Mouse (Mus musculus) frontal cortex, postnatal 14 days (tissue): ENCODE measurements at regions not wholly inside any gene's neighbourhood (a gene's known extent, or its start where the extent isn't known, plus 50 kb on each side); places are given as distances from the start of the nearest gene placed in this dataset.
"Not testable (repeated sequence)": the region's sequence is repeated elsewhere in the genome, so short reads cannot be mapped to it uniquely, and the experiment has no call there.

ENCODE experiments used
- DNase-seq, 2 experiments: peaks; one replicate each; pipeline ENCODE4 v3.0.0; 2022; ENCODE audit warnings: low spot score in 2 of 2

GRCm38 (mm10) chr3:117116210-117116609 lies 147.4 kb upstream of the Palmd start:
- no peak for DNase-seq

DNA sequence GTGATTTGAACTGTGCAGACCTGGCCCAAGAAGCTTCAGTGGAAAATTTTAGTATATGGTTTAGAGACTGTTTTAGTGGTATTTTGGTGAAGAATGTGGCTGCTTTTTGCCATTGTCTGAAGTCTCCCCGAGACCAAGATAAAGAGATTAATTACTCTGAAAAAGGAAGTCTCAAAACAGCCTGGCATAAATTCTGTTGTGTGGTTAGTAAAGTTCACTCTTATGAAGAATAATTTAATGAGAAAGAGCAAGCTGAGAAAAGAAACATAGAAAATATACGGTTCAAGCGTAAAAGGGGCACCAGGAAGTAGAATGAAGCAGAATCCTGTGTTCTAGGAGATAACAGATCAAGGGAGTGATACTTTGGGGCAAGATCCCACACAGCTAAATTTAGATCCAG lies 144.0 kb upstream of the Palmd start:
- DNase-seq = no peak

DNA sequence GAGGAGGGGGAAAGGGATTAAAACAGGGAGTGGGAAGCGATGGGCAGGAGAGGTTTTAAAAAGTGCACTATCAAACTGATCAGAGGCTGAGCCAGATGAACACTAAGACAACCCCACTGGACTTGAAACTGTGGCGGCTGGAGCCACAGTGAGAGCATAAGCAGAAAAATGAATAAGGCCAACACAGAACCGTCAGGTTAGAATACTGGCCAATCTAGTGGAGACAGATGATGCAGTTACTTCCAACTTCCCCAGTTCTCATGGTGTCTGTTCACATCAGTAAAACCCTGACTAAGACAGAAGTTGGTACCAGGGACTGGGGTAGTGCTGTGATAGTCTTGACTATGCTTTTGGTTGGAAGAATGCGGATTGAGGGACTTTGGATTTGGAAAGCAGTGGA lies 143.5 kb upstream of the Palmd start:
- no peak for DNase-seq

DNA sequence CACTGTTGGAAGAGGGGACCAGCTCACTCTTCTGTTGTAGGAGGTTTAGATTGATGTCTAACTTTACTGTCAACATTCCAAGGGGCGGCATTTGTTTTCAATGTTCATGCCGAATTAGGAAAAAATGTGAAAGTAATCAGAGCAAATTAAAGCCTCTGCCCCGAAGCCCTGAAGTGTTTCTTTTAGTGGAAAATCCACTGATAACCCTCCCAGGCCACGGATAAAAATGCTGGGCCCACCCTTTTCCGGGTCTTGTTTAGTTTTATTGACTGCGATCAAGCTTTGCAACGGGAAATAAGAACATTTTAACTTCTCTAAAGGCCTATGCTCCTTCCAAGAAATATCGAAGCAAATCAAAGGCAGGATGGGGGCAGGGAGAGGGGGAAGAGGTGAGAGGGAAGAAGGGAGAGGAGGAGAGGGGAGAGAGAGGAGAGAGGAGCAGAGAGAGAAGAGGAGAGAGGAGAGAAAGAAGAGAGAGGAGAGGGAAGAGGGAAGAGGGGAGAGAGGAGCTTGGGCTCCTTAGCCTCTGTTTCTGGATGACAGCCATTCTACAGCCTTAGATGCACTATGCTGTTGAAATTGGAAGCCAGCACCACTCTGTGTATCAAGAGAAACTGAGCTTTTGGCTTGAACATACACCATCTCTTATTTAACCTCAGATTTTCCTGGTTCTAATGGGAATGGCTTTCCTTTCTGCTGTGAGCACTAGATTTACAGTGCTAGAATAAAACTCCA lies 140.3 kb upstream of the Palmd start:
- no peak for DNase-seq

DNA sequence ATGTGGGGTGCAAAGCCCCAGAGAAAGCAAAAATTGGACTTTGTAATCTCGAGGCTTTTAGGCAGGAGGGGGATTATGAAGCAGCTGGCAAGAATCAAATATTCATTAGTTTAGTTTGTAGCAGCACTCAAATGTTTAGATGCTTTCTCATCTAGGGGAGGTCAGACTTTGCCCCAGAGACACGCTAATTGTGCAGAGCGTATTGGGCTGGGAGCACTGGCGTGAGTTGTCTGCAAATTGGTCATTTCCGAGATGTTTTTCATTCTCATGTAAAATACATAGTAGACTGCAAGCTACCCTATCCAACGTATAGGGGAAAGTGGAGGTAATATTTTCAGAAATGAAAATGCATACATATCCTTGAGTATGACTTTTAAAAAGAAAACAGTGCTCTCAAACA lies 139.2 kb upstream of the Palmd start:
- DNase-seq = no peak

DNA sequence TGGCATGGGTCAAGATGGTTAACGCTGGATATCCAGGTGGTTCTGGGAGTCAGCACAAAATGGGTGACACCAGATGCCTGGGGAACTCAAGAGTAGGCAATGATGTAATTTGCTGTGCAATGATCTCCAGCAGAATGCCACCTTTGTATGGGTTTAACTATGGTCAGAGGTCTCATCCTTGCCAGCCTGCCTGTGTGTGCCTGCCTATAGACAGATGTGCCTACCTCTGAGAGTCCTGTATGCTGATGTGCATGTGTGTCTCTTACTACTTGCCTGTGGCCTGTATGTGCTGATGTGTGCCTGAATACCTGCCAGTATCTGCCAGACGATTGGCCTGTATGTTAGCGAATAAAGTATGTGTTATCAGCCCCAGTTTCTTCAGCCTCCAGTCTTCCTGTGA lies 138.6 kb upstream of the Palmd start:
- no peak for DNase-seq

DNA sequence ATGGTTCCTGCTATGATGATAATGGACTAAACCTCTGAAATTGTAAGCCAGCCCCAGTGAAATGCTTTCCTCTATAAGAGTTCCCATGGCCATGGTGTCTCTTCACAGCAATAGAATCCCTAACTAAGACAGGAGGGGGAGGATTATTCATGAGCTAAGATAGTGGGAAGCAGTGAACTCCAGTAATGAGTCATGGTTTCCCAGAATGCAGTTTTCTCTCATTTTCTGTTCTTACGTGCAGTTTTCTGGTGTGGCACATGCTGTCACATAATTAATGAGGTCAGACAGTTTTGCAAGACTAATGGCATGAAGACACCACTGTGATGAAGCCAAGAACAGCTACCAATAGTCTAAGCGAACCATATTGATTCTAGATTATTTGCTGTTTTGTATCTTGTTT lies 118.9 kb upstream of the Palmd start:
- DNase-seq = no peak

- DNase-seq = no peak
Observed at GRCm38 (mm10) chr3:117076734-117077133, 107.9 kb upstream of the Palmd start.

DNA sequence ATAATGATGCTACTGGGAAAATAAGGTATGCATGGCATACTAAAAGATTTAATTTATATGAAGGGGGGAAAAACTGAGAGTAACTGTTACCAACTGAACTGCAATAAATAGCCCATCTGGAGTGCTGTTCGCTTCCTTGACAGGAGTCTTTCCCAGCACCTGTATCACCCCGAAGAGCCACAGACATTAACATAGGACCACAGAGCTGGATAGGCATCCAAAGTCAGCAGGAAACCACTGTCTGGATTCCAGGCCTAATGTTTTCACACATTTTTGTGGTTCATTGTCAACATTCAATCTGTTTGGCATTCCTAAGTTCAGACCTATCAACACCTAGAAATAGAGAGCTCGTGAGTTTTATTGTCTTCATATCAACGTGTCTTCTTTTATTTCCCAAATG lies 104.6 kb upstream of the Palmd start:
- DNase-seq = no peak

GRCm38 (mm10) chr3:117072998-117073397 lies 104.2 kb upstream of the Palmd start:
- no peak for DNase-seq

GRCm38 (mm10) chr3:117071851-117072250 lies 103.1 kb upstream of the Palmd start:
- no peak for DNase-seq

DNA sequence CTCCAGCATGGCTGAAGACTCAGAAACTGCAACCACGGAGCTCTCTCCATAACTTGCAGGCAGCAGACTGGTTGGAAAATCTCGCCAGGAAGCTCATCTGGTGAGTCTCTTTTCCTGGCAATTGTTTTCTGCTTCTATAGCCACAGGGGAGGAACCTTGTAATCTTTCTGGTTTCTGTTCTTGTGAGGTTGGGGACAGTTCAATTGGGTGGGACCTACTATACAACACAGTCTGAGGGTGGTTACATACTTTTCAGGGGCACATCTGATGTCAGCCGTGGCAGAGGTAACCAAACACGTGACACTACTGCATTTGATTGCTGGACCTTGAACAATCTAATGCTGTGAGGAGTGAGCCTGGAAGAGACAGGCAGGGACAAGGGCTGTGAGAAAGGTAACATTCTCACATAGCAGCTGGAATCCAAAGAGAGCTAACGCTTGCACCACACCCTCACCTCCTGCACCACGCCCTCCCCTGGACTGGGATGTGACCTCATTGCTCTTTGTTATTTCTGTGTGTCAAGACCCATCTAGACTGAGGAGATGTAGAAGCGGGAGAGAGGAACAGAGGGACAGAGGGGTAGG lies 98.8 kb upstream of the Palmd start:
- no peak for DNase-seq

DNA sequence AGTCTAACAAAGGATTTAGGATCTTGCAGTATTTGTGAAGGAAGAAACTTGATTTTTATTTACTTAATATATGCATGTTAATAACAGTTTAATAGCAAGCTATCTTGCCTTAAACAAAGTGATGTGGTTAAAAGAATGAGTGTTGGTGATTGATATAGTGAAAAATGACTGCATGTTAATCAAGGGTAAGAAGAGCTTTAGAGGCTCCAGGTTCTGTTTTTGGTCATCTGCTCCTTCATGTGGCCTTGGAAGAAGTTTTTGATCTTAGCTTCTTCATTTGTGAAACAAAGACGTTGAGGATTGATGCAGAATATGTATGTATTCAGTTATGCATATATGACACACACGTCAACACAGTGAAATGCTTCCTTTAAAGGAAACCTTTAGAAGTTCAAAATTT lies 97.1 kb upstream of the Palmd start:
- no peak for DNase-seq

- no peak for DNase-seq
Observed at GRCm38 (mm10) chr3:117061831-117062230, 93.0 kb upstream of the Palmd start.

- DNase-seq = no peak
Observed at GRCm38 (mm10) chr3:117061182-117061581, 92.4 kb upstream of the Palmd start.

- DNase-seq = not testable (repeated sequence)
Observed at GRCm38 (mm10) chr3:117054711-117055110, 85.9 kb upstream of the Palmd start.

DNA sequence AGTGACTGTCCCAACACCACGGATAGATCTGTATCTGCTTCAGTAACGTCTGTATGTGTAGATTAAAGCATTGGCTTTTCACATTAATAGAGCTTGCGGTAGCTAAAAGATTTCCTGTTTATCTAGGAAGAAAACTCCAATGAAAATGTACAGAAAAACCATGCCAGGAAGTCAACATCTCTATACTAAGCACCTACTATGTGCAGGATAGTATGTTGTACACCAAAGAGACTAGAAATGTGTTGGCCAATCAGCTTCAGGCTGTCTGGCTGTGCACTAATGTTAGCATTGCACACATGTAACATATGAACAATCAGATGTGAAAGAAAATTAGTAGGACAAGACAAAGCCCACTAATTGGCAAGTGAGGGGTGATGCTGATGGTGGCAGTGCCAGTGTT lies 82.6 kb upstream of the Palmd start:
- DNase-seq = no peak

GRCm38 (mm10) chr3:117050909-117051308 lies 82.1 kb upstream of the Palmd start:
- no peak for DNase-seq

DNA sequence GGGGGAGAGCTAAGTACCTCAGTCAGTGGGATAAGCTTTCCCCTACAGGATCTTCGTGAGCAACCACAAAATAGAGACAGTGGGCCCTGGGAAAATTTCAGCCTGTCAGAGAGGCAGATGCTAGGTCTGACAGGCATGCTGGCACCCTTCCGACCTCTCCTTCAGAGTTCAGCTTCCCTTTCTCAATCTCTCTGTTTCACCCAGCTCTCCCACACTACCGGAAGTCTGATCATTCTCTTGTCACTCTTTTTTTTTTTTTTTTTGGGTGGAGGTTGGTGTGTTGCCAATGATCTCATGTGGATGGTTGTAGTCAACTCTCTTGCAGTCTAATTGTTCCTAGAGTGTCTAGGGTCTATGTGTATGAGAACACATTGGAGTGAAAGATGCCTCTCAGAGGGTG lies 80.6 kb upstream of the Palmd start:
- no peak for DNase-seq

DNA sequence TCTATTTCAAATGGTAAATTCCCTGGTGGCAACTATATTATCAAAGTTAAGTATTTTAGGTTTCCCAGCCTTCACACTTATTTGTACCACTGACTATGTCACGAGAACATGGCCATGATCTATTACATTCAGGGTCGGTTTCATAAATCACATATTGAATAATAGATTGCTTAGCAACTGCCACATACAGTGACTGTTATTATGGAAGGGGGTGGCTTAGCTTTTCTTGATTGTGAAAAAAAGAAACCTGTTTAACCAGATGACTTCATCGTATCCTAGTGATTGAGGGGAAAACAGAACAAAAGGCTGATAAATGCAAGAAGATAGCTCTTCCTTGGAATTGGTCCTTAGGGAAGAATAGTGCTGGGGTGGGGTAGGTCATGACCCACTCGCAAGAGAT lies 76.0 kb upstream of the Palmd start:
- DNase-seq = no peak

DNA sequence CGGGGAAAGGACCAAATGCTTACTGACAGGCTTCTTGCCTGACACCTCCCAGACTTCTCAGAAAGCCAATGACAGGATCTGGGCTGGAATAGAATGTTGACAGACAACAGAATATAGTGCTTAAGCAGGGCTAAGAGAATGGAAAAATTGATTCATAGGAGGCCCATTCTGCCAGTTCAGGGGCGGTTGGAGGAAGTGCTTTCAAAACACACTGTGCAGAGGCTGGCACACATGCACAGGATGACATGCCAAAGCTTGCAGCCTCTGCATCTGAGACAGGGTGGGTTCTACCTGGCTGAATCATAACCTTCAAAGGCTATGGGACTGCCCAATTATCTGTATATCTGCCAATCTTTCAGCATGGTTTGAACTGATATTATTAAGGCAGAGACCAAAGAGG lies 75.5 kb upstream of the Palmd start:
- DNase-seq = no peak

DNA sequence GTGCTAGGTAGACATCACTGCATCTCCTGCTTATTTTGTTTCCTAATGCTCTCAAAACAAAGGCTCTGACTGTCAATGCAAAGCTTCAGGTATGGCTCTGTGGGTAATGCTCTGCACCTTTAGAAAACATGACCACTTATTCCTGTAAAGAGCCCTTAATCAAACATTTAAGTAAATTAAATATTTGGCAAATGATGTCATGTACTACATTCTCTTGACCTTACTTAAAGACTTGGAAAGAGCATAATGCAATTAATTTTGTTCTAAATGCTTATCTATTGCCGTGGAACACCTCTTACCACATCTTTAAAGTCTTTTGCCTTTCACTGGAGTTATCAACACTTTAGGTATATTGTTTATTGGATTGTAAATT lies 70.1 kb upstream of the Palmd start:
- DNase-seq = no peak

- no peak for DNase-seq
Observed at GRCm38 (mm10) chr3:117038280-117038927, 69.6 kb upstream of the Palmd start.
